Mouse (Mus musculus) neural tube, embryonic 11.5 days (tissue): ENCODE measurements at regions not wholly inside any gene's neighbourhood (a gene's known extent, or its start where the extent isn't known, plus 50 kb on each side); places are given as distances from the start of the nearest gene placed in this dataset.

ENCODE experiments used
- ATAC-seq: fragments of 200-750 bp; cut with Nextera tagmentation; 2 replicates; pipeline ENCODE4 v1.8.0; 2017; ENCODE audit warnings: moderate number of reproducible peaks, mild to moderate bottlenecking, moderate TSS enrichment, moderate library complexity; ENCODE audit not compliant: insufficient read depth, low FRiP score, low TSS enrichment
- DNase-seq: peaks from one replicate; pipeline ENCODE4 v3.0.0-alpha.2; 2015; ENCODE audit warnings: low spot score
- H3K27ac ChIP-seq: fragments of 300-500 bp; sonication (generic); 2 replicates; pipeline ENCODE4 v1.5.1; 2014; ENCODE audit warnings: low read depth, mild to moderate bottlenecking, low read length
- H3K27me3 ChIP-seq: fragments of 300-500 bp; sonication (generic); 2 replicates; pipeline ENCODE4 v1.6.1; 2014; ENCODE audit warnings: mild to moderate bottlenecking, low read length, mixed read lengths; ENCODE audit not compliant: control insufficient read depth, insufficient read depth
- H3K36me3 ChIP-seq: fragments of 300-500 bp; sonication (generic); 2 replicates; pipeline ENCODE4 v1.6.1; 2014; ENCODE audit warnings: mild to moderate bottlenecking, low read length, moderate library complexity, mixed read lengths; ENCODE audit not compliant: control insufficient read depth, insufficient read depth
- H3K4me1 ChIP-seq: fragments of 300-500 bp; sonication (generic); 2 replicates; pipeline ENCODE4 v1.6.1; 2014; ENCODE audit warnings: low read length, mixed read lengths; ENCODE audit not compliant: control insufficient read depth, insufficient read depth
- H3K4me2 ChIP-seq: fragments of 300-500 bp; sonication (generic); 2 replicates; pipeline ENCODE4 v1.6.1; 2014; ENCODE audit warnings: low read depth, mild to moderate bottlenecking, moderate library complexity
- H3K4me3 ChIP-seq: fragments of 300-500 bp; sonication (generic); 2 replicates; pipeline ENCODE4 v1.5.1; 2014; ENCODE audit warnings: low read depth, low read length
- H3K9ac ChIP-seq: fragments of 300-500 bp; sonication (generic); 2 replicates; pipeline ENCODE4 v1.6.1; 2014; ENCODE audit warnings: mild to moderate bottlenecking, low read length
- H3K9me3 ChIP-seq: fragments of 300-500 bp; sonication (generic); 2 replicates; pipeline ENCODE4 v1.6.1; 2016; ENCODE audit warnings: low read length; ENCODE audit not compliant: control insufficient read depth
- WGBS: fragments of 180-500 bp; shearing (Covaris S2); extraction: QIAGEN DNeasy Blood & Tissue Kit; methylation state at CpG from one replicate; pipeline ENCODE4 v1.1.7; 2014; 5-methylcytosine and 5-hydroxymethylcytosine counted together

- no peaks in the 10 kb centered on the region for H3K27me3 ChIP-seq
- no peaks in the 10 kb centered on the region for H3K4me1 ChIP-seq
- H3K36me3 ChIP-seq, result no peaks in the 10 kb centered on the region
- H3K4me3 ChIP-seq, result no peak overlapping the region
- H3K9ac ChIP-seq, result no peak overlapping the region
- no peak overlapping the region for H3K4me2 ChIP-seq
- no peak for DNase-seq
- WGBS, result 62% methylated on average over 5 of the region's 5 CpGs
- H3K27ac ChIP-seq, result no peak overlapping the region
- no peaks in the 10 kb centered on the region for H3K9me3 ChIP-seq
- ATAC-seq, result no peak
Measured at GRCm38 (mm10) chr5:106367312-106367711, 90.7 kb downstream of the Barhl2 start.

GRCm38 (mm10) chr5:106366006-106366405, 92.0 kb downstream of the Barhl2 start:
- no peaks in the 10 kb centered on the region for H3K4me1 ChIP-seq
- no peaks in the 10 kb centered on the region for H3K27me3 ChIP-seq
- ATAC-seq (no peak), DNase-seq (no peak)
- no peak overlapping the region for H3K27ac ChIP-seq
- H3K9me3 ChIP-seq, result no peaks in the 10 kb centered on the region
- WGBS, result 83% methylated on average over 7 of the region's 7 CpGs
- H3K4me3 ChIP-seq, result no peak overlapping the region
- no peak overlapping the region for H3K9ac ChIP-seq
- H3K36me3 ChIP-seq, result no peaks in the 10 kb centered on the region
- H3K4me2 ChIP-seq, result no peak overlapping the region

DNA sequence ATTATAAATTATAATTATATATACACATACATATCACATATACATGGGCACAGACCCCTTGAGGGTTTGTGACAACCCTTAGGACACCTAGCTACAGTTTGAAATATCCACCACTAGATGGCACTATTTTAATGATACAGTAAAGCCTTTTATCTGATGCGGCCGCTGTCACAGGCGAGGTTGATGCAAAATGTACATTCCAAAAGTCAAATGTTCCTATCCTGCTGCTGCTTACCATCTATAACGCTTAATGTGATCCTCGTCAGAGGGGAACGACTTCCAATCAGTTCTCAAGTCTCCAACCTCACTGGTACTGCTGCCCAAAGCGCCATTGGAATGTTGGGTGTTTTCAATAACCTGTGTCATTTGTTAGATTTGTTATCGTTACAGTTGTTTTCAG, 92.9 kb downstream of the Barhl2 start:
- H3K27ac ChIP-seq, result no peak overlapping the region
- DNase-seq, result no peak
- no peak overlapping the region for H3K4me3 ChIP-seq

DNA sequence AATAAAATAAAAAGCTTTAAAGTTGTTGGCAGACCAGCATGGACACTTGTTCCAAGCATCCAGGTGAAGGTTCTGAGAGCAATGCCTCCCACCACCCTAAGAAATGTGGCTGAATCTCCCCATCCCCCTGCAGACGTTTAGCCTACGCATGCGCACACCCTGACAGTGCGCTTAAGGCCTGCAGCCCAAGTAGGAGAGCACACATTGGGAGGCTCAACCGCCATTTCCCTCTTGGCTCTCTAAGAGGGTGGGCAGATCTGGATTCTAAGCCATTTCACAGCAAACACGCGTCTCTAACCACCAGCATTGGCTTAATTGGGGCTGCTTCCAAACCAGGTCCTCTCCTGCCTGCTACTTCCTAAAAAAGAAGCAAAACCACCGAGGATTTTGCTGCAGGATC, 106.6 kb downstream of the Barhl2 start:
- Histone ChIP-seq H3K4me2 (no peak overlapping the region), H3K4me3 (no peak overlapping the region), H3K36me3 (no peaks in the 10 kb centered on the region), H3K27me3 (no peaks in the 10 kb centered on the region), H3K9me3 (no peaks in the 10 kb centered on the region), H3K27ac (no peak overlapping the region), H3K4me1 (no peaks in the 10 kb centered on the region), H3K9ac (no peak overlapping the region)
- 87% methylated on average over 8 of the region's 8 CpGs for WGBS
- no peak for DNase-seq
- no peak for ATAC-seq

More for the DNA sequence above, 92.9 kb downstream of the Barhl2 start:
- no peak for ATAC-seq
- no peaks in the 10 kb centered on the region for H3K4me1 ChIP-seq
- no peaks in the 10 kb centered on the region for H3K9me3 ChIP-seq
- H3K27me3 ChIP-seq, result no peaks in the 10 kb centered on the region
- no peaks in the 10 kb centered on the region for H3K36me3 ChIP-seq
- no peak overlapping the region for H3K9ac ChIP-seq
- 55% methylated on average over 8 of the region's 8 CpGs for WGBS
- no peak overlapping the region for H3K4me2 ChIP-seq

- no peaks in the 10 kb centered on the region for H3K27me3 ChIP-seq
- 70% methylated on average over 10 of the region's 10 CpGs for WGBS
Measured at GRCm38 (mm10) chr5:106349851-106350515, 108.0 kb downstream of the Barhl2 start.

GRCm38 (mm10) chr5:106344308-106344707, 113.7 kb downstream of the Barhl2 start:
- Histone ChIP-seq H3K27me3 (peaks cover 3% of the 10 kb centered on the region; the same call in 1 of the 2 replicates), H3K27ac (no peak overlapping the region), H3K36me3 (no peaks in the 10 kb centered on the region), H3K4me3 (no peak overlapping the region), H3K4me2 (no peak overlapping the region), H3K9me3 (no peaks in the 10 kb centered on the region), H3K4me1 (peaks cover 4% of the 10 kb centered on the region; the same call in 1 of the 2 replicates), H3K9ac (no peak overlapping the region)
- WGBS, result 7% methylated on average over 8 of the region's 8 CpGs
- ATAC-seq (no peak), DNase-seq (no peak)

More at GRCm38 (mm10) chr5:106349851-106350515, 108.0 kb downstream of the Barhl2 start:
- Histone ChIP-seq H3K4me3 (no peak overlapping the region), H3K9me3 (no peaks in the 10 kb centered on the region), H3K9ac (no peak overlapping the region), H3K4me1 (no peaks in the 10 kb centered on the region), H3K27ac (no peak overlapping the region), H3K36me3 (no peaks in the 10 kb centered on the region), H3K4me2 (no peak overlapping the region)
- no peak for DNase-seq
- ATAC-seq, result no peak

DNA sequence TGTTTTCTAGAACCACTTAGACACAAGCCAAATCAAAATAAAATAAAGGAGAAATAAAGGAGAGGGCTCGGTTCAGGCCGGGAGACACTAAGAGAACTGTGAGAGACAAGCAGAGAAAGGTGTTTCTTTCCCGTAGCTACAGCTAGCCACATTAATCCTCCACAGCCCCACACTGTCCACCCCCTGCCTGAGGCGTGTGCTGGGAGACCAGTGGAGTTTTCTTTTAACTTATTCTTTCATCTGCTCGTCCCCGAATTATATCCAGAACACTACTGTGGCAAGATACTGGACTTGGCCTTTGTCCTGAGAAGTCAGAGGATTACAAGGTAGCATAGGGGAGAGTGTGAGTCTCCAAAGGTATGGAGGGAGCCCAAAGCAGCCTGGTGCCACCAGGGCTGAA, 114.4 kb downstream of the Barhl2 start:
- no peak overlapping the region for H3K4me2 ChIP-seq
- no peak overlapping the region for H3K4me3 ChIP-seq
- WGBS, result 32% methylated on average over 6 of the region's 6 CpGs
- H3K4me1 ChIP-seq, result peaks cover 4% of the 10 kb centered on the region; the same call in 1 of the 2 replicates
- no peak overlapping the region for H3K27ac ChIP-seq
- H3K36me3 ChIP-seq, result no peaks in the 10 kb centered on the region
- no peaks in the 10 kb centered on the region for H3K9me3 ChIP-seq
- H3K27me3 ChIP-seq, result peaks cover 3% of the 10 kb centered on the region; the same call in 1 of the 2 replicates
- DNase-seq, result no peak
- H3K9ac ChIP-seq, result no peak overlapping the region
- no peak for ATAC-seq

- DNase-seq (no peak), ATAC-seq (no peak)
- H3K27ac ChIP-seq, result no peak overlapping the region
- H3K9ac ChIP-seq, result no peak overlapping the region
- no peaks in the 10 kb centered on the region for H3K9me3 ChIP-seq
- H3K27me3 ChIP-seq, result peaks cover 3% of the 10 kb centered on the region; the same call in 1 of the 2 replicates
- H3K36me3 ChIP-seq, result no peaks in the 10 kb centered on the region
- no peak overlapping the region for H3K4me2 ChIP-seq
- H3K4me3 ChIP-seq, result no peak overlapping the region
- peaks cover 4% of the 10 kb centered on the region; the same call in 1 of the 2 replicates for H3K4me1 ChIP-seq
- WGBS, result 64% methylated on average over 12 of the region's 12 CpGs
Measured at GRCm38 (mm10) chr5:106341361-106341760, 116.6 kb downstream of the Barhl2 start.

- no peak for ATAC-seq
- Histone ChIP-seq H3K27ac (no peak overlapping the region), H3K4me1 (no peaks in the 10 kb centered on the region), H3K9ac (no peak overlapping the region), H3K9me3 (no peaks in the 10 kb centered on the region), H3K27me3 (no peaks in the 10 kb centered on the region), H3K4me2 (no peak overlapping the region), H3K4me3 (no peak overlapping the region), H3K36me3 (no peaks in the 10 kb centered on the region)
- WGBS, result 90% methylated on average over 11 of the region's 11 CpGs
- no peak for DNase-seq
Measured at GRCm38 (mm10) chr5:106335639-106336038, 122.3 kb downstream of the Barhl2 start.
